Mouse (Mus musculus): Measurements from ENCODE around the gene Dip2c. TPM values are rescaled to one million over a fixed set of nuclear protein-coding genes. Genes with fewer than 3 reads are reported as not detected.

Dip2c gene
- polyA plus RNA-seq, 1 experiment from 2014 or later, result 10.3 TPM

DNA sequence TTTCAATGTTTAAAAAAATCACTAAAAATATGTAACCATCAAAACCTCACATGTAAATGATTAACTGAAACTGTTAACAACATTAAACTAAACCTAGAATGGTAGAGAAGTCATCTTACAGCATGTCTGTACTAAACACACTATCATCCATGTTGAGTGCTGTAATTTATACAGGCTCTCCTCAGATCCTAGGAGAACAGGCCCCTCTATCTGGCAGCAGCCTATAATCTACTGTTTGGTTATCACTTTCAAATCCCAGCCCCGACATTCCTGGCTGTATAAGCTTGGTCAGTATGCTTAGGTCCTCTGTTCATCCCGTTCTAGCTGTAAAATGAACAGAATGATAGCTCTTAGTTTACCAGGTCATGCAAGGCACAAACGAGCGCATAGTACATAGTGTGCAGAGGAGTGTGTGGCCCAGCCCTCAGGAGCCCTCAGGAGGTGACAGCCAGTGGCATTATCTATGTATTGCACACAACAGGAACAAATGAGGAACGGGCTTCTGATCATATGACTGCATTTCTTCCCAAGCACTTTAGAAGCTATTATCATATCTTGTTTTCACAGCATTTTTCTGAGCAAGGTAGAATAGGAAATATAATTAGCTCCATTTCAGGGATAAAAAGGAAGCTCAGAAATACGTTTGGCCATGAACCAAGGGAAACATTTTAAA lies 437.3 kb downstream of the Dip2c start:
- ATAC-seq, result peak; percentile 70
- Histone ChIP-seq H3K4me1 (replicated peaks) (no peaks in the 10 kb centered on the region), H3K9me3 (no peaks in the 10 kb centered on the region), H3K27me3 (no peaks in the 10 kb centered on the region), H3K36me3 (peaks cover 21% of the 10 kb centered on the region), H3K4me2 (replicated peaks) (no peak overlapping the region), H3K27ac (peak overlapping the region; percentile 27; the same call in 1 of the 2 replicates), H3K9ac (replicated peaks) (no peak overlapping the region), H3K4me3 (replicated peaks) (no peak overlapping the region)
- WGBS, result 80% methylated on average over 6 of the region's 6 CpGs

DNA sequence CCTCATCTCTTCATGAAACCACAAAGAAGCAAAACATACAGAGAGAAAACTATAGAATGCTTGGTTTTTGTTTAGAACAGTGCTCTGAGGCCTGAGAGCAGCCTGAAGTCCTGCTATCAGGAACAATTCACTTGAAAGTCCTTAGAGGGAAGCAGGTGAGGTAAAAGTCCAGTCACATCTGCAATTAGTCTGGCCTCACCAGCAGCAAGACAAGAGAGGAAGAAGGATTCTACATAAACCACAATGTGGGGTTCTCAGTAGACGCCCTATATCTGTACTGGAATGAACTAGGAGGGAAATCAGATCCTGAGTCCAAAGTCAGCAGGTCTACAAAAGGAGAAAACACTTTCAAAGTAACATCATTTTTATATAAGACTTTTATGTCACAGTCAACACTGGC lies 438.9 kb downstream of the Dip2c start:
- Histone ChIP-seq H3K27ac (no peak overlapping the region), H3K27me3 (no peaks in the 10 kb centered on the region), H3K4me1 (replicated peaks) (no peaks in the 10 kb centered on the region), H3K9ac (replicated peaks) (no peak overlapping the region), H3K36me3 (peaks cover 19% of the 10 kb centered on the region), H3K4me3 (replicated peaks) (no peak overlapping the region), H3K9me3 (no peaks in the 10 kb centered on the region), H3K4me2 (replicated peaks) (no peak overlapping the region)
- WGBS, result 91% methylated on average over 1 of the region's 1 CpGs
- no peak for ATAC-seq

Other genes with a start within 250 kb of the Dip2c start
- gene Larp4b, start 182.6 kb upstream of the Dip2c start, polyA plus RNA-seq (2015; fragmentation: Nextera tagmentation; extraction: Ambion mirVana), result 34.1 and 36.1 TPM in 2 replicates

Data from midbrain, embryonic 13.5 days (tissue).